Mouse (Mus musculus) bone marrow macrophage, adult 2 months (primary cell): Measurements from ENCODE around the gene Dock4.

Source experiments
- CTCF ChIP-seq: IDR thresholded peaks from 2 replicates; pipeline ENCODE4 v1.5.1; 2012; ENCODE audit warnings: low read depth, mild to moderate bottlenecking, low read length, moderate library complexity
- POLR2A ChIP-seq: IDR thresholded peaks from 2 replicates; pipeline ENCODE4 v1.6.1; 2012; ENCODE audit warnings: mild to moderate bottlenecking, low read depth, low read length, borderline replicate concordance

DNA sequence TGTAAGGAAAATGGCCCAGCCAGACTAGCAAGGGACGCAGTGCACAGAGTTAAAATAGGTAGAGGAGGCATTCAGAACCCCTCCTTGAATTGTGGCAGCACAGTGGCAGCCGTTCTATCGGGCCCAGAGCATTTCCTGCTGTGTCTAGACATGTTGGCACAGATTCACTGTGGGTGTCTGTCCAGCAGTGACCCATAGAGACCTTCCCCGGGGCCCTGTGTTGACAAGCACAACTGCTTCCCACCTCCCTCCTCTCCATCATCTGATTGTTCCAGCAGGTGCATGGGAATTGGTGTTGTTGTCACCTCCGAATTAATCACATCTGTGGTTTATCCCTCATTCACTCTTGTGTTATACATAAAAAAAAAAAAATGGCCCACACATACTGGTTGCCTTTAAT, 210.7 kb downstream of the Dock4 start:
- TF ChIP-seq CTCF (no peak), POLR2A (no peak)
